Mouse (Mus musculus) kidney, adult 8-10 months (tissue): ENCODE measurements at regions not wholly inside any gene's neighbourhood (a gene's known extent, or its start where the extent isn't known, plus 50 kb on each side); places are given as distances from the start of the nearest gene placed in this dataset.

ENCODE experiments used
- DNase-seq, 2 experiments: peaks; one replicate each; pipeline ENCODE4 v3.0.0; 2022

DNA sequence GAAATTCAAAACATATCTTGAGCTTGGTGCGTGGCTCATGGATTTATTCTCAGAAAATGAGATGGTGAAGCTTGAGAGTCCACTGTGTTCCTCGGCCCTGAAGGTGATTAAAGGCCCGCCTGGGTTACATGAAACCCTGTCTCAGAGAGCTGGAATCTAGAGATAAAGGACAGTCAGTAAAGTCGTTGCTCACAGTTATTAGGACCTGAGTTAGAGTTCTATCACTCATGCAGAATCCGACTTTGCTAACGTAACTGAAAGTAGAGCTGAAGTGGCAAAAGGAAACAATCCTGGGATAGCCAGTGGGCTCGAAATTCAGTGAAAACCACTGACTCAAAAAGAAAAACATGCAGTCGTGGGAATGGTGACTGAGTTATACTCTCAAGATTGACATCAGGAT, 198.9 kb upstream of the Sema3a start:
- no peak for DNase-seq

DNA sequence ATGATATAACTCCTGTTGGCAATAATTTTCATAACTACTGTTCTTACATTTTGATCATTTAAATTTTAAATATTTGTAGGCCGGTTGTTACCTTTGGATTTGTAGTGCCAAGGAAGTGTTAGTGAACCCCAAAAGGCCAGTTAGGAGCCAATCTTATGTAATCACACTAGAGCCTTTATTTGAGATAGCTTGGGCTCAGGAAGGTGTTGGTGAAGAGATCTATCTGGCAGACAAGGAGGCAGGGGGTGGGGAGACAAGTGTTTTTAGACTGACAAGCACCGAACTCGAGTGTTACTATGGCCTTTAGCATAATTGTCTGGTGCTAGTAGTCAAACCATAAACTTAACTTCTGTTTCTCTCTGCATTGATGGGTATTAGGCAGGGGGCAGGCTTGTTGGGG, 198.0 kb upstream of the Sema3a start:
- DNase-seq: no peak

DNA sequence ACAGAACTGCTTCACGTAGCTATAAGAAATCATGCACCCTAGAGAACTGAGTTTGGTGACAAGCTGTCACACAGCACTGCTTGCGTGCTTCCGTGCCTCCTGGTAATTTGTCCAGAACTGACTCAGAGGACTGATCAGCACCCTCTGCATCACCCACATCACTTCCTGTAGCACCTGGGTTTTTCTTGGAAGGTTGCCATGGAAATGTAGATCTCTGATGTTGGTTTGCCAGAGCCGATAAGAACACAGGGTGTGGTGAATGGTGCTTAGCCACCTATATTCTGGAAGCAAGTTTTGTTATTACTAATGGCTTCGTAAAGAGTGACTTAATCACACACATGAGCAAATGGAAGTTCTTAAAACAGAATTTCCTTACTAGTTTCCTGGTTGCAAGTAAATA, 188.2 kb upstream of the Sema3a start:
- peak in 1 of 2 experiments; percentile 1 for DNase-seq

GRCm38 (mm10) chr5:12938162-12938852, 186.9 kb upstream of the Sema3a start:
- no peak for DNase-seq

GRCm38 (mm10) chr5:12944554-12944953, 180.7 kb upstream of the Sema3a start:
- peak; percentile 2 to 19 for DNase-seq

DNA sequence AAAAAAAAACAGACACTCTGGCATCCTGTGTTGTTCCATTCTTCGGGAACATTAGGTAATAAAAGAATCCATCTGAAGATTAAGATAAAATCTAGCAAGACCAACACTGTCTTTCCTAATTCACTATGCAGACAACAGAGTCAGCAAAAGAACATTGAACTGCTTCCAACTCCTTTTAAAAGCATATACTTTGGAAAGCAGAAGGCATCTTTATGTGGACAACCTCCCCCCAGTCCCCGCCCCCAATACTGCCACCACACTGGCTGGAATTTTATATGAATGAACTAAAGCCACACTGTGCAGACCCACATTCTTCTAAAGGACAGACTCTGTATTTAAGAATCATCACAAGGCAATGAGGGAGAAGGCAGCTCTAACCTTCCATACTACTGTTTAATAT, 176.7 kb upstream of the Sema3a start:
- DNase-seq: no peak

DNA sequence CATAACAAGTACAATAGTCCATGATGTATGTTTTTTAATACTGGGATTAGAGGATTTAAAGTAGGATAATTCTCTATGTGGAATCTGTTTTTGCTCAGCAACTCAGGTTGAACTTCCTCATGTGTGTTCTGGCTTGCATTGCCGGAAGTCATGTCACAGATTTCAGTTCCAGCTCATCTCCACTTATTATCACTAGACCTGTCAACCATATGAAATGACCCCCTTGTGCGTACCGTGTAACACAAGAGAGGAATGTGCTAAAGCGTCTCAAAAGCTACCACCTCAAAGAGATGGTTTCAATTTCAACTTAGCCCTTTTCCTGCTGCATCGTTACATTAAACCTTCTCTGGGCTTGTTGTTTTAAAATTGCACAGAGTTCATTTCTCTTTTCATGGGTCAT, 154.2 kb upstream of the Sema3a start:
- no peak for DNase-seq

- DNase-seq: no peak
These were observed 151.5 kb upstream of the Sema3a start for GRCm38 (mm10) chr5:12973701-12974100.

DNA sequence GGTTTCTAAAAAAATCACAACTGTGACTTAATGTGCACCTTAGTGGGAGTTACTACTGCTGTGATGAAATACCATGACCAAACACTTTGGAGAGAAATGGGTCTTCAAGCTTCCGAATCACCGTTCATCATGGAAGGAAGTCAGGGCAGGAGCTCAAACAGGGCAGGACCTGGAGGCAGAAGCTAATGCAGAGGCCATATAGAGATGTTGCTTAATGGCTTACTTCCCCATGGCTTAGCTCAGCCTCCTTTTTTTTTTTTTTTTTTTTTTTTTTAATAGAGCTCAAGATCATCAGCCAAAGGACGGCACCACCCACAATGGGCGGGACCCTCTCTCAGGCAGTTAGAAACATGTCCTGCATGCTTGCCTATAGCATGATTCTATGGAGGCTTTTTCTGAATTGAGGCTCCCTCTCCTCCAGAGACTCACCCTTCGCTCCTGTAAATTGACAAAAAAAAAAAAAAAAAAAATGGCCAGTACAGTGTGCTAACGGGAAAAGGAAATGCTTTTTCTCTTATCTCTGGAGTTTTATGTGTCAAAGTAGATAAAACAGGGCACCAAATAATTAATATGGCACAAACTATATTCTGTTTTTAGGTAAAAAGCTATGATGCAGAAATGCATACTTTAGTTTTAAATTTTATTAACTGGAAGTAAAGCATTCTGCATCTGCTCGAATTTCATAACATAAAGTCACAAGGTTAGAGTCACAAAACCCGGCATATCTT, 149.0 kb upstream of the Sema3a start:
- no peak for DNase-seq

DNA sequence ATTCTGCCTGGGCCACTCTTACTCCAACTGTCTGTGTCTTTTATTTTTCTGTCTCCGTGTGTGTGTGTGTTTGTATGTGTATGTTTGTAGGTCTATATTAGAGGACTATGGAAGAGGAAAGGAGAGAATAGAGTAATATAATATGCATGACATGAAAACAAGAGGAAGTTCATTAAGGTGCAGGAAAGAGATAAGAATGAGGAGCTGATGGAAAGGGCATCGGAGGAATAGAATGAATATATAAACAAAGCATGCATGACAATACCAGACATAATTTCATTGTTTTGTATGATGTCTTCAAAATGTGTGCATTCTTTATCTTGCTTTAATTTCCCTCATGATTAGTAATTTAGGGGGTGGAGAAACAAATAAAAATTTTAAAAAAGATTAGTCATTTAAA, 147.3 kb upstream of the Sema3a start:
- DNase-seq: no peak

- DNase-seq: no peak
These were observed 131.4 kb upstream of the Sema3a start for GRCm38 (mm10) chr5:12993826-12994225.

DNA sequence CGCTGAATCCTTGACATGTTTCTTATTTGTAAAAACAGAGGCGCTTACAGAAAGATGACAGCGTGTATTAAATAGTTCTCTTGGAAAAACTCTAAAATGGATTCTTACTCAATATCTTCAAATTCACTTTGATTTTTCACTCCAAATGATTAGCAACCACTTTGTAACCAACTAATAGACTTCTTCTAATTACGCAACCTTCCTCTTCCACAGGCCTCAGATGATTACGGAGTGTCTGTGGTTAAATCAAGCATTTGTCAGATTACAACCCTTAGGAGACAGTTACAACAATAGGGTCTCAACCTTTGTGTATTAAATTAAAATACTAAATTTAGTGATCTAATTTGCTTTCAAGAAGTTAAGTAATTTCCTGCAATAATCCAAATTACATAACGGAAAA, 127.8 kb upstream of the Sema3a start:
- no peak for DNase-seq

- DNase-seq: no peak
These were observed 118.1 kb upstream of the Sema3a start for GRCm38 (mm10) chr5:13007132-13007531.

GRCm38 (mm10) chr5:13022270-13022669, 102.9 kb upstream of the Sema3a start:
- DNase-seq: no peak

DNA sequence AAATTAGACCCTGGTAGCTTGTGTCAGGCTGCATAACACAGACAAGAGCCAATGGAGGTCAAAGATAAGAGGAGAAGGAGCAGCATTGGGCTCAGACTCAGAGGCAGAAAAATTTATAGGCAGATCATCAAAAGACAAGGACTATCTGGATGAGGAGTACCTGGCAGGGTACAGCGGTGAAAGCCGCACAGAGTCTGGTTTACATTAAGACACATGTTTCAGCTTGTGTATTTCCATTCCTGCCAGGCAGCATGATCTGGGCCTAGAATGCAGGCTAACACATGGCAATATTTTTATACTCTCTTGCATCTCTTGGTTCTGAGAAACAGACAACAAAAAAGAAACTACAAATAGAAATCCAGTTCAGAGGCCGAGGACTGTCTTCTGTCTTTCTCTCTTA, 91.9 kb upstream of the Sema3a start:
- DNase-seq: no peak

DNA sequence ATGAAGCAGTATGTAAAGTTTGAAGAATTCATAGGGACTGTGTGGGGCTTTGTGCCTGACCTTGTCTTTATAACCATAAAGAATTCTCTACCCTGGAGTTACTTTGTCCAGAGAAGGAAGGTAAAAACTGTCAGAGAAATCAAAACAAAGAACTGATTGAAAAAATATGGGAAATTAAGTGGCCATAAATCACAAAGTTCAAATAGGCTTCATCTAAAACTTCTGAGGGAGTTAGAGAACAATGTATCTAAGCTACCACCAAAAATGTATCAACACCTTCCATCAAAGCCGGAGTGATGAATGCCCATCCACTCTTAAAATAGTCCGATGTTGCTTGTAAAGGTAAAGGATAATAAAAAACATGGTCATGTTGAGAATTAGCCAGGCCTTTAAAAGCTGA, 89.1 kb upstream of the Sema3a start:
- DNase-seq: no peak

DNA sequence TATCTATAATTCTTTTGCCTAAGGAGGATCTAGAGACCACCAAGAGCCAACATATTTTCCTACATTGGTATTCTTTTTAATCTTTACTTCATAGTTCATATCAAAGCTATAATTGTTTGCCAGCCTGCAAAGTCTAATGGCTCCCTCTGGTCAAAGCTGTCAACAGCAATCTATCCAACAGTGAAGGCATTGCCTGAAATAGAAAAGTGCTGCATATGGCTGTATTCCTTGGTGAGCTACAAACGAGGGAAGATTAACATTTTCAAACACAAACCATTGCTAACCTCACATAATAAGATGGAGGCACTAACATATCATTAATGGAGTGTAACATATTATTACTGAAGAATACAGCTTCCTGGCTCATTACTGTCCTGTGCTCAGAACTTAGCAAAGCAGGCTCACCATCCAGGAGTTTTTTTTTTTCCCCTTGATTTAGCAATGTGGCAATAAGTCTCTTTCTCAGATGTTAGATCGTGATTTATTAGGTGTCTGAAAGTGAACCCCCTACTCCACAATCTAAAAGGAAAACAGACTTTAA, 66.3 kb upstream of the Sema3a start:
- DNase-seq: no peak

DNA sequence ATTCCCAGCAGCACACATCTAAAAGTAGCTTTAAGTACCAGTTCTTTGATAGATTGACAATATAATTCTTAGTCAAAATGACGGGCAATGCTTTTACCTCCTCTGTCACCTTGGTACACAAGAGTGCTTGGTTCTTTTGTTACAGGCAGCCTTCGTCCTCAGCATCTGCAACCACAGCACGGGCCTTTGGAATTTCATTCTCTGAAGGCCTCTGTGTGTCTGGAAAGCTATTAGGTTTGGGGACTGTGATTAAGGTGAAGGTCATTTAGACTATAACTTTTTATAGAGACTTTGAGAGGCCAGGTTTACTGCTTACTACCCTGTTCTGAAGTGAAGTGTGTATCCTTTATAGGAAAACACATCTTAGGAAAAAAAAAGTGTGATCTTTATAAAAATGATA, 58.3 kb upstream of the Sema3a start:
- DNase-seq: no peak
